Mouse (Mus musculus) liver, embryonic 11.5 days (tissue): ENCODE results near the gene Rpl3. TPM values are rescaled to one million over a fixed set of nuclear protein-coding genes. Genes with fewer than 3 reads are reported as not detected.

Experiments used
- ATAC-seq: fragments of 200-750 bp; cut with Nextera tagmentation; replicated peaks from 2 replicates; pipeline ENCODE4 v1.8.0; 2017; ENCODE audit warnings: moderate number of reproducible peaks, mild to moderate bottlenecking, moderate TSS enrichment, moderate library complexity; ENCODE audit not compliant: low FRiP score
- DNase-seq: peaks from one replicate; pipeline ENCODE4 v3.0.0-alpha.2; 2017; ENCODE audit warnings: low spot score
- H3K27ac ChIP-seq: fragments of 300-500 bp; sonication (generic); 2 replicates; pipeline ENCODE4 v1.5.1; 2014; ENCODE audit warnings: mild to moderate bottlenecking, low read depth, low read length, control low read depth
- H3K27me3 ChIP-seq: fragments of 300-500 bp; sonication (generic); replicated peaks from 2 replicates; pipeline ENCODE4 v1.6.1; 2014; ENCODE audit warnings: low read length, mixed read lengths; ENCODE audit not compliant: control insufficient read depth, insufficient read depth
- H3K36me3 ChIP-seq: fragments of 300-500 bp; sonication (generic); 2 replicates; pipeline ENCODE4 v1.6.1; 2014; ENCODE audit warnings: mild to moderate bottlenecking, low read length, moderate library complexity, mixed read lengths; ENCODE audit not compliant: control insufficient read depth, insufficient read depth
- H3K4me1 ChIP-seq: fragments of 300-500 bp; sonication (generic); replicated peaks from 2 replicates; pipeline ENCODE4 v1.6.1; 2014; ENCODE audit warnings: low read length, mixed read lengths; ENCODE audit not compliant: control insufficient read depth, insufficient read depth
- H3K4me2 ChIP-seq: fragments of 300-500 bp; sonication (generic); 2 replicates; pipeline ENCODE4 v1.6.1; 2014; ENCODE audit warnings: mild to moderate bottlenecking, control low read depth, moderate library complexity
- H3K4me3 ChIP-seq: fragments of 300-500 bp; sonication (generic); 2 replicates; pipeline ENCODE4 v1.5.1; 2014; ENCODE audit warnings: low read depth, low read length, control low read depth
- H3K9ac ChIP-seq: fragments of 300-500 bp; sonication (generic); 2 replicates; pipeline ENCODE4 v1.6.1; 2014; ENCODE audit warnings: low read depth, low read length, control low read depth
- H3K9me3 ChIP-seq: fragments of 300-500 bp; sonication (generic); 2 replicates; pipeline ENCODE4 v1.6.1; 2016; ENCODE audit warnings: low read length, inconsistent platforms, mixed read lengths; ENCODE audit not compliant: control insufficient read depth
- WGBS: fragments of 180-500 bp; shearing (Covaris S2); extraction: QIAGEN DNeasy Blood & Tissue Kit; methylation state at CpG from one replicate; pipeline ENCODE4 v1.1.7; 2014; 5-methylcytosine and 5-hydroxymethylcytosine counted together
- polyA plus RNA-seq: library from polyadenylated mRNA; unstranded; fragments of >200 nt; fragmentation: Nextera tagmentation; extraction: Ambion mirVana; gene quantifications from 2 replicates; pipeline ENCODE4 v1.2.1, GENCODE M21; 2014

Rpl3 gene
- polyA plus RNA-seq, 1 experiment from 2014 or later = 1,469 TPM

- Histone ChIP-seq H3K9me3 (peaks cover 4% of the 10 kb centered on the region), H3K4me1 (peaks cover 13% of the 10 kb centered on the region), H3K36me3 (no peaks in the 10 kb centered on the region), H3K27me3 (peaks cover 18% of the 10 kb centered on the region), H3K9ac (no peak overlapping the region), H3K4me2 (peak overlapping the region; percentile 98), H3K27ac (no peak overlapping the region), H3K4me3 (no peak overlapping the region; the same call in 1 of the 2 replicates)
- 67% methylated on average over 11 of the region's 11 CpGs for WGBS
- no peak for DNase-seq
- no peak for ATAC-seq
Measured at GRCm38 (mm10) chr15:80090155-80090554, 1.5 kb downstream of the Rpl3 start.

- H3K4me3 ChIP-seq = no peak overlapping the region
- no peak overlapping the region for H3K9ac ChIP-seq
- H3K4me2 ChIP-seq = no peak overlapping the region
- DNase-seq = peak; percentile 76
- no peak for ATAC-seq
- H3K36me3 ChIP-seq = no peaks in the 10 kb centered on the region
- H3K27me3 ChIP-seq = peaks cover 18% of the 10 kb centered on the region
- H3K4me1 ChIP-seq = peaks cover 13% of the 10 kb centered on the region
- WGBS = 27% methylated on average over 4 of the region's 4 CpGs
- H3K9me3 ChIP-seq = peaks cover 4% of the 10 kb centered on the region
- 0 out of 2 replicates have a peak overlapping the region, but pooled peaks have one; percentile 50 for H3K27ac ChIP-seq
Measured at GRCm38 (mm10) chr15:80088637-80089036, 3.0 kb downstream of the Rpl3 start.

DNA sequence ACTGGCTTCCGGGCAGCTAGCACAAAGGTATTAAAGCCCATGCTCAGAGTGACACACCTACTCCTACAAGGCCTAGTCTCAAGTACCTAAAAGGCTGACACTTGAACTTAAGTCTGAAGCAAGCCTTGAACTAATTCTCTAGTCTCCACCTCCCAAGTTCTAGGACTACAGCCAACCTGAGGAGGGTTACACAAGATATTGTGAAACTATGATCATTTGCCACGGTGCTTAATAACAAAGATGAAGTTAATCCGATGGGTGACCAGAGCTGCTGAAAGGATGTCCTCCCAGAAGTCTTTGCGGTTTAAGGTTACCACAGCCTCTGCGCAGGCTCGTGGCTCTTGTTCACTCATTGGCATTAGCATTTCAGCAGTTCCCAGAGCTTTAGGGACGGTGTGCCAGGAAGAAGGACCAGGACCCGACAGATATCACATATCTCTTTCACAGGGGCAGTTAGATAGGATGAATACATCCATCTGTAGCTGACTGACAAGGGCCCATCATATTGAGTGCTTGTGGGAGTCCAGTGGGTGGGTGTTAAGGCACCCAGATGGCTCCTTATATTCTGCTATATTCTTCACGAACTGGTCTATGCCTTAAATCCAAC lies 4.2 kb downstream of the Rpl3 start:
- no peak overlapping the region for H3K4me3 ChIP-seq
- peaks cover 13% of the 10 kb centered on the region for H3K27me3 ChIP-seq
- ATAC-seq (peak; percentile 79), DNase-seq (no peak)
- peaks cover 13% of the 10 kb centered on the region for H3K4me1 ChIP-seq
- peak overlapping the region; percentile 62 for H3K27ac ChIP-seq
- H3K9ac ChIP-seq = peak overlapping the region; percentile 23; the same call in 1 of the 2 replicates
- H3K4me2 ChIP-seq = peak overlapping the region; percentile 19
- H3K36me3 ChIP-seq = no peaks in the 10 kb centered on the region; the same call in 1 of the 2 replicates
- H3K9me3 ChIP-seq = peaks cover 4% of the 10 kb centered on the region
- 58% methylated on average over 9 of the region's 9 CpGs for whole genome bisulfite sequencing

DNA sequence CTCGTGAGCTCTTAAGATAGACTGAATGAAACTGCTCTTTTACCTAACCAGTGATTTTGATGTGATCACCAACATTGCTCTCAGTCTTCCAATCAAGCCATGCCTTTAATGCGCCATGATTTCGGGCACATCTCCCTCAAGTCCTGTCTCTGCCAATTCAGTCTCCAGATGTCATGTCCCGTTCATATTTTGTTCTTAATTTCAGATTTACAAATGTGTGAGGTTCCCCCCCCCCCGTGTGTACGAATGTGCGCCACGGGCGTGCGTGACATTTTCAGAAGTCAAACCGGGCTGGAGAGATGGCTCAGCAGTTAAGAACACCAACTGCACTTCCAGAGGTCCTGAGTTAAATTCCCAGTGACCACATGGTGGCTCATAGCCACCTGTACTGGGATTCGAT lies 7.9 kb downstream of the Rpl3 start:
- 2% methylated on average over 12 of the region's 12 CpGs for WGBS
- ATAC-seq = 0 out of 2 replicates have a peak, but pooled peaks have one; percentile 0
- H3K9ac ChIP-seq = peak overlapping the region; percentile 79
- DNase-seq = no peak
- H3K36me3 ChIP-seq = peaks cover 36% of the 10 kb centered on the region
- peak overlapping the region; percentile 90 for H3K27ac ChIP-seq
- peaks cover 4% of the 10 kb centered on the region for H3K9me3 ChIP-seq
- peak overlapping the region; percentile 85 for H3K4me2 ChIP-seq
- no peaks in the 10 kb centered on the region for H3K27me3 ChIP-seq
- H3K4me1 ChIP-seq = peaks cover 28% of the 10 kb centered on the region
- peak overlapping the region; percentile 85 for H3K4me3 ChIP-seq

- Histone ChIP-seq H3K27ac (peak overlapping the region; percentile 99), H3K27me3 (no peaks in the 10 kb centered on the region), H3K4me1 (peaks cover 28% of the 10 kb centered on the region), H3K9ac (peak overlapping the region; percentile 99), H3K36me3 (peaks cover 41% of the 10 kb centered on the region), H3K9me3 (peaks cover 4% of the 10 kb centered on the region), H3K4me2 (peak overlapping the region; percentile 96), H3K4me3 (peak overlapping the region; percentile 85)
- WGBS = under 1% methylated on average over 30 of the region's 30 CpGs
- ATAC-seq (peak; percentile 87), DNase-seq (peak; percentile 96)
Measured at GRCm38 (mm10) chr15:80083276-80083731, 8.4 kb downstream of the Rpl3 start.

- peaks cover 28% of the 10 kb centered on the region for H3K4me1 ChIP-seq
- peaks cover 4% of the 10 kb centered on the region for H3K9me3 ChIP-seq
- peaks cover 46% of the 10 kb centered on the region for H3K36me3 ChIP-seq
- no peak; the same call in 1 of the 2 replicates for ATAC-seq
- H3K9ac ChIP-seq = peak overlapping the region; percentile 99
- peak overlapping the region; percentile 85 for H3K4me3 ChIP-seq
- H3K27ac ChIP-seq = peak overlapping the region; percentile 99
- no peaks in the 10 kb centered on the region for H3K27me3 ChIP-seq
- peak overlapping the region; percentile 96 for H3K4me2 ChIP-seq
- peak; percentile 38 for DNase-seq
- WGBS = under 1% methylated on average over 21 of the region's 21 CpGs
Measured at GRCm38 (mm10) chr15:80082661-80083275, 8.9 kb downstream of the Rpl3 start.

DNA sequence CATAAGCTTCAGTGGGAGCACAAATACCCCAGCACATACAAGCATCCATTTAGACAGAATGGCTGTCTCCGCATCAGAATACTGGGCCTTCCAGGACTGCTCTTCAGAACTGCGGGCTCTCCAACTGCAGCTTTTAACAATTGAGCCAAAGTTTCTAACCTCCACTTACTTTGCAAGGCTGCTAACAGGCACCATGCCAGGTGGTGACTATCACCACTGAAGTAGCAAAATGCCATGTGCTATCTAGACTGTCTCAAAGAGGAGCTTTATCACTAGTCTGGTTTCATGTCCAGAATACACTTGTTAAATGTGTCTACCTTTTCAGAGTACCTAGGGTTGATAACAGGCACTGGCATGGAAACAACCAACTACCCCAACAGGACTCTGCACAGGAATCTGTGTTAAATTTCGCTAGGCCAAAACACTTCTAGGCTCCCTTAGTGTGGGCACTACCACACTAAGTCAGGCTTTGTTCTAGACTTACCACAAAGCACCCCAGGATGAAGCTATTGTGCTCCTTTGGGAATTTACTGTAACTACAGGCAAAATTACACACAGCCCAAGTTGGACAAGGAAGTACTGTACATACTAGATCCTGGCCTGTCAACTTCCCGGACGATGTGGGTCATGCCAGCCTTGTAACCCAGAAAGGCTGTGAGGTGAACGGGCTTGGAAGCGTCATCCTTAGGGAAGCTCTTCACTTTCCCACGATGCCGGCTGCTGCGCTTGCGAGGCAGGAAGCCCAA lies 9.7 kb downstream of the Rpl3 start:
- peaks cover 51% of the 10 kb centered on the region for H3K36me3 ChIP-seq

DNA sequence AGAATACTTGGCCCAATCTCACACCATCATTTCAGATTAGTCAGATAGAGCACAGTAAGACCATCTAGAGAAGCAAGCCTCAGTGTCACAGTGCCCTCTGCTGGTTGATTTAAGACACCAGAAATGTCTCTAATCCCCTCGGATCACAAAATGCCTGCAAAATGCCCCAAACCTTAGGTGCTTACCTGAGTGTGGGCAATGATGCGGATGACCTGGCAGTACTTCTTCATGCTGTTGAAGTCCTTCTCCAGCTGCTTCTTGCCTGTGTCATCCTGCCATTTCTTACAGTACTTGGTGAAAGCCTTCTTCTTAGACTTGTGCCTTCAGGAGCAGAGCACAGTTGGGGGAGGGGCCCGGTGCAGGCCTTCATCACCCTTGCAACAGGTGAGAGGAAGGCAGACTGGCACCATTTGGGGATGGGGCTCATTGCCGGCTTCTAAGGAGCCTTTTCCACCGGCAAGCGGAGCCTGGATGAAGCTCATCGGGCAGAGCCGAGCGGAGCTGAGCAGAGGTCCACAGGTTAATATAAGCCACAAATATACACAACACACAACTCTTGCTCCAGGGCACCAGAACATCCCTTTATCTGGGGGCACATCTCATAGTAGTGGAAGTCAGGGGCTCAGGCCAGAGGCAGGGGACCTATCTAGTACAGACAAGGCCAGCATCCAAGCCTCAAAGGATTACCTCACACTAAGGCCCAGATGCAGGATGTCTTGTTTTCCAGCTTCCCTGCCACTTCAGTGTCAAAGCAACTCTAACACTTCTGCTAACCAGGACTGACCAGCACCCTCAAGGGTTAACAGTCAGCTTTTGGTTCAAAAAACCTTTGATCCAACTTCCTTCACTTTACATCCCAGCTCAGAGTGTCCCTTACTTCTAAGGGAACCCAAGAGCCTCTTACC lies 10.7 kb downstream of the Rpl3 start:
- Histone ChIP-seq H3K27ac (peak overlapping the region; percentile 99), H3K27me3 (no peaks in the 10 kb centered on the region), H3K9ac (peak overlapping the region; percentile 99), H3K4me2 (peak overlapping the region; percentile 96), H3K4me3 (peak overlapping the region; percentile 85), H3K4me1 (peaks cover 24% of the 10 kb centered on the region), H3K9me3 (no peaks in the 10 kb centered on the region), H3K36me3 (peaks cover 51% of the 10 kb centered on the region)
- 45% methylated on average over 9 of the region's 9 CpGs for WGBS
- ATAC-seq = no peak
- DNase-seq = peak; percentile 41

More for the DNA sequence above, 9.7 kb downstream of the Rpl3 start:
- Histone ChIP-seq H3K9ac (peak overlapping the region; percentile 99), H3K4me2 (peak overlapping the region; percentile 96), H3K9me3 (peaks cover 4% of the 10 kb centered on the region), H3K4me3 (peak overlapping the region; percentile 85), H3K27me3 (no peaks in the 10 kb centered on the region), H3K27ac (peak overlapping the region; percentile 99), H3K4me1 (peaks cover 24% of the 10 kb centered on the region)
- ATAC-seq (no peak), DNase-seq (no peak)
- WGBS = 1% methylated on average over 11 of the region's 11 CpGs
